Mouse (Mus musculus): Measurements from ENCODE around the gene Dnah2.
A peak's percentile ranks its signal among the peaks of the same experiment; 100 is the strongest.

Gene Dnah2

GRCm38 (mm10) chr11:69527098-69528030 lies 21.5 kb downstream of the Dnah2 start:
- DNase-seq (ENCODE audit: low spot score) = no peak

DNA sequence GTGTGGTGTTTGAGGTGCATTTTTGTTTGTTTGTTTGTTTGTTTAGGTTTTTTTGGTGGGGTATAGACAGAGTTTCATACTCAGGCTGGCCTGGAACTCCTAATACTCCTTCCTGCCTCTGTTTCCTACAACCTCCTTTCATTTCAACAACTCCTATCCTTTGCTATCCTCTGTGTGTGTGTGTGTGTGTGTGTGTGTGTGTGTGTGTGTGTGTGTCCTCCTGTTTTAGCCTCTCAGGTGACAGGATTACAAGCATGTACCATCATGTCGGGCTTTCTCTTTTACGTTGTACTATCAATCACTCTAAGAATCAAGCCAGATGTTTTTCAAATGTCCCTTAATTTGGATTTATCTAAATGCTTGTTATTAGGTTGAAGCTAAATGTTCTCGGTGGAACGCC lies 22.3 kb downstream of the Dnah2 start:
- DNase-seq (ENCODE audit: low spot score) = no peak

GRCm38 (mm10) chr11:69525661-69526060 lies 23.2 kb downstream of the Dnah2 start:
- no peak for DNase-seq (ENCODE audit: low spot score)

DNA sequence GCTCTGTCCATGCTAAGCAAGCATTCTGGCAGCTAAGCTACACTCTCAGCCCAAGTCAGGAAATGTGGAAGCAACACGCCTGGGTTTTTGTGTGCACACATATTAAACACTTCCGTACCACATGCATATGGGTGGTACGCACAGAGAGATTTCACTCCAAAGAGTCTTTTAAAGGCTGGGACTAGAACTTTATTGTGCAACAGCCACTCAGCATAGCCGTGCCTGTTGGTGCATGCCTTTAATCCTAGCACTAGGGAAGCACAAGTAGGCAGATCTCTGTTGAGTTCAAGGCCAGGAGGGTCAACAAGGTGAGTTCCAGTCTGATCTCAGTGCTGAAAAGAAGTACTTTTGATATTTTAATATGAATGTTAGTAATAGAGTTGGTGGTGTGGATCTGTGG lies 25.3 kb downstream of the Dnah2 start:
- no peak for DNase-seq (ENCODE audit: low spot score)

DNA sequence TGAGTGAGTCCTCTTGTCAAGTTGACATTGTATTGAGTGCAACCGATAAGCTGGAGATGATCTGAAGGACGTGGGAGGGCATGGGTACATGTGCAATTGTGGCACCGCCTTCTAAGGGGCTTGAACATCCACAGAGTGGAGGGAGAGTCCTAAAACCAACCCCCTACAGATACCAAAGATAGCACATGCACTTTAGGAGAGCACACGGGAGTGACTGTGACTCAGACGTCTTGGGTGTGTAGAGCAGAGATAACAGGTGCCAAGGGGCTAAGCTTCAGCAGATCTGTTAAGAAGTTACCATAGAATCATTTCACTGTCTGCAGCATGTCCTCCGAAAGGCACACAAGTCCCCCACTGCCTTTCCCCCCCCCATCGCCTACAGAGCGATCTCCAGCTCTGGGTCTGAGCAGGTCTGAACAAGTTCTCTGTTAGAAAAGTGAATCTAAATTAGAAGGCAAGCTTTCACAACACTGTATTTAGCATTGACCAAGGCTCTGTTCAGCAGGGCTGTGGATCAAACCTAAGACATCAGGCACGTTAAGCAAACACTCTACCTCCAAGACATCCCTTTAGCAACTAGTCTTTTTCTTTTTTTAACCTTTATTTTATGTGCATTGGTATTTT lies 27.3 kb downstream of the Dnah2 start:
- DNase-seq (ENCODE audit: low spot score) = no peak

GRCm38 (mm10) chr11:69519976-69520375 lies 28.9 kb downstream of the Dnah2 start:
- no peak for DNase-seq (ENCODE audit: low spot score)

DNA sequence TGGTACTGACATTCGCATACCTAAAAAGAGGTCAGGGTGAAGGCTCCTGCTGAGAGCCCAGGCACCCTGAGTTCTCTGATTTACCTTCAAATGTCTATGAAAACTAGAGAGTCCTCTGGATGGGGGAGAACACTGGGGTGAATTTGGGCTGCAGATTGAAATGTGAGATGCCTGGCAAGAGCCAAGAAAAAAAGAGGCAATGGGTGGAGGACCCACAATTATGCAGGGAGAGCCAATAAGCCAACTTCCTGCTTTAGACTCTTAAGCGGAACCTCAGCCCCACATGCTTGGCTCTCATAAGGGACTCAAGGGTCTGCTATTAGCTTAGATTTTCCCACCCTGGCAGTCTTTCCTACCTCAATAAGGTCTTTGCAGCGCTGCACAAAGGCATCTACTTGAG lies 32.2 kb downstream of the Dnah2 start:
- no peak for DNase-seq (ENCODE audit: low spot score)

DNA sequence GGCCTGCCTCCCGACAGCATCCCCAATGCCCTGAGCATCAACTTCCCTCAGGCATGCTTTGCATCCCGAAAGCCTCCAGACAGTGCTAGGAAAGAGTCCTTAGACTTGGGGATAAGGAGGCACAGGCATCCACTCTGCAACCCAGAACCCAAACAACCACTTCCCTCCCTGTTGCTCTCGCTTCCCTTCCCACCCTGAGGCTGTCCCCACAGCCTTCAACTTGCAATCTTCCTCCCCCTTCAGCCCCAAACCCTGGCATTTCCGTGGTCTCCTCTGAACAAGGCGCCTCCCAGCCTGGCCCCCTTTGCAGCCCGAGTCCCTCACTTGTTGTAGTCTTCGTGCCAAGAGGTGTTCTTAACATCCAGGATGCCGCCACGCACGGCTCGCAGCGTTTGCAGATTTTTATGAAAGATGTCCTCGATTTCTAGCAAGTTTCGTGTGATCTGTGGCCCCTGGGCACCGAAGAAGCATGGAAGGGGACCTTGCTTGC lies 32.7 kb downstream of the Dnah2 start:
- no peak for DNase-seq (ENCODE audit: low spot score)

GRCm38 (mm10) chr11:69513840-69514239 lies 35.1 kb downstream of the Dnah2 start:
- peak; percentile 67 for DNase-seq (ENCODE audit: low spot score)

GRCm38 (mm10) chr11:69510796-69511496 lies 38.0 kb downstream of the Dnah2 start:
- DNase-seq (ENCODE audit: low spot score) = no peak

DNA sequence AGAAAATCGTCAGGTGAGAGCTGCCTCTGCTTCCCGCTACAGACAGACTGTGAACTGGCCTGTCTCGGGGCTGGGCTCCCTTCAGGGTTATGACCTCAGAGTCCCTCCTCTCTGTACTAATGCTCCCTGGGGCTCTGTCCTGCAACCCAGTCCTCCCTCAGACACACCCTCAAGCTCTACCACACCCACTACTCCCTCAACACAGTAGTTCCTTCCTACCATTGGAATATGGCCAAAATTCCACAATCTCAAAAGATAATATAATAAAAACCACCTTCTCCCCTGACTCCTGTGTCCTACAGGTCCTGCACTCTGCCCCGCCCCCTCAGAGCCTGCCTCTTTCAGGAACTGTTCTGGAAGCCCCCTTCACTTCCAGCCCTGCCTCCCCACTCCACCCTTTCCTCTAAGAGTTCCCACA lies 45.0 kb downstream of the Dnah2 start:
- no peak for DNase-seq (ENCODE audit: low spot score)

DNA sequence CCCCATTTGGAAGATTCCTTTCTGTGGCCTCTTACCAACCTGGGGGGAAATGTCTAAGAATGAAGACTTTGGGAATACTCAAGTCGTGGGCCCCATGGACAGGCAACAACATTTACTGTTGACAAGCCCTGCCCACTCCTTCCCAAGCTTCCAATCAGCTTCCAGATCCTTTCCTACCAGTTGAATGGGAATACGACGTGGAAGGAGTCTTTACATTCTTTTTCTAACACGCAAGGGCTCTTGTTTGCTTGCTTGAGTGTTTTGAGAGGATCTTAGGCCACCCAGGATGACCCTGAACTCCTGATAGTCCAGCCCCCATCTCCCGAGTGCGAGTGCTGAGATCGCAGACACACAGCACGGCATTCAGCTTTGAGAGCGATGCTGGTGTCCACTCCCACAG lies 47.4 kb downstream of the Dnah2 start:
- no peak for DNase-seq (ENCODE audit: low spot score)

GRCm38 (mm10) chr11:69499140-69499539 lies 49.8 kb downstream of the Dnah2 start:
- DNase-seq (ENCODE audit: low spot score) = no peak

GRCm38 (mm10) chr11:69491711-69492110 lies 57.2 kb downstream of the Dnah2 start:
- no peak for DNase-seq (ENCODE audit: low spot score)

DNA sequence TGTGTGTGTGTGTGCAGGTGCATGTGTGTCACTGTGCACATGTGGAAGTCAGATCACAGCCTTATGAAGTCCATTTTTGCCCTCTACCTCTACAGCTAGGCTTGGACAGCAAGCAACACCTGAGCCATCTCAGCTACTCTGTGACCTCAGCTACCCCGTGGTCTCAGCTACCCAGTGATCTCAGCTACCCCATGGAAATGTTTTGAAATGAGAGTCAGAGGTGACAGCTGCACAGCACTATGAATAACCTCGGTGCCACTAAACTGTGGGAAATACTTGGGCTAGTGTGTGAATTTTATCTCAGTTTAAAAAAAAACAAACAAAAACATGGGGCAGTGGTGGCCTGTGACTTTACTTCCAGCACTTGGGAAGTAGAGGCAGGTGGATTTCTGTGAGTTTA lies 58.0 kb downstream of the Dnah2 start:
- DNase-seq (ENCODE audit: low spot score) = no peak

DNA sequence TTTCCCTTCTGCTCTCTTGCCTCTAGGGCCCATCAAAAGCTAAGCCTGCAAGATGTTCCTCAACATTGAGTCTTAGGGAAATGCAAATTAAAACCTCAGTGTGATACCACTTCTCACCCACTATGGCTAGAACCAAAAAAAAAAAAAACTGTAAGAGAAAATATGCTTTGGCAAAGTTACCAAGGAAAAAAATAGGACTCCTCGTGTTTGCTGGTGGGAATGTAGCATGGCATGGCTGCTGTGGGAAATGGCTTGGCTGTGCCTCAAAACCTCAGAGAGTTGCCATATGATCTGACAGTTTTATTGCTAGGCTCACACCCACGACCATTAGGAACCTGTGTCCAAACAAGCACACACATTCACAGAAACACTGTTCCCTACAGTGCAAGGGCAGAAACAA lies 61.4 kb downstream of the Dnah2 start:
- DNase-seq (ENCODE audit: low spot score) = no peak

GRCm38 (mm10) chr11:69477645-69478044 lies 71.3 kb downstream of the Dnah2 start:
- no peak for DNase-seq (ENCODE audit: low spot score)

DNA sequence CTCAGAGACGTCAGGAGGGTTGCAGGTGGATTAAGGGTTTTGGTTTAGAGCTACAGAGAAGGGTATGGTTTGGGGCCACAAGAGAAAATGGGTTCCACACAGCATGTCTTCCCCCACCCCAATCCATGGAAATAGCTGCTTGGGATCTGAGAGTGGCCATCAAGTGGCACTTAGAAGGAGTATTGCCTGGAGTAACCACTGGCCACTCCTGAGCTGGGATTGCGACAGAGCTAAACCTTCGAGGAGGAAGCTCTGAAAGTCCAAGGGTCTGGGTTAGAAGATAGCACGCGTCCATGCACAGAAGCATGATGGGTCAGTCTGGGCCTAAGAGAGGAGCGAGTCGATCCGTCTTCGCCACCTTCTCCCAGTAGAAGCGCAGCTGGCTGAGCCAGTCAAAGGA lies 72.1 kb downstream of the Dnah2 start:
- no peak for DNase-seq (ENCODE audit: low spot score)

- DNase-seq (ENCODE audit: low spot score) = no peak
These were observed 74.2 kb downstream of the Dnah2 start for GRCm38 (mm10) chr11:69474737-69475136.

- DNase-seq (ENCODE audit: low spot score) = no peak
These were observed 76.2 kb downstream of the Dnah2 start for GRCm38 (mm10) chr11:69472687-69473086.

GRCm38 (mm10) chr11:69471491-69471890 lies 77.4 kb downstream of the Dnah2 start:
- DNase-seq (ENCODE audit: low spot score) = peak; percentile 10

- DNase-seq (ENCODE audit: low spot score) = no peak
These were observed 79.6 kb downstream of the Dnah2 start for GRCm38 (mm10) chr11:69469301-69469700.

DNA sequence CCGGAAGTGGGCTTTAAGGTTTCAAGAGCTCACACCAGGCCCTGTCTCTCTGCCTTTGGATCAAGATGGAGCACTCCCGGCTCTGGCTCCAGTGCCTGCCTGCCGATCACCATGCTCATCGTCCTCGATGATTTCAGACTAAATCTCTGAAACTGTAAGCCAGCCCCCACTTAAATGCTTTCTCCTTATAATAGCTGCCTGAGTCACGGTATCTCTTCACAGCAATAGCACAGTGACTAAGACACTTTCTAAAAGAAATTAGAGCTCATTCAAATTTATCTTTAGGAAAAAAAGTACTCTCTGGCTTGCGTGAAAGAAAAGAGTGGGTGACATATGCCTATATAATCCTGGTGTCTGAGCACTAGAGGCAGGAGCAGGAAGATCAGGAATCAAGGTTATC lies 84.9 kb downstream of the Dnah2 start:
- no peak for DNase-seq (ENCODE audit: low spot score)
